Mouse (Mus musculus) stomach, postnatal 0 days (tissue): ENCODE results near the gene Bcas3. TPM values are rescaled to one million over a fixed set of nuclear protein-coding genes. Genes with fewer than 3 reads are reported as not detected.

ENCODE experiments used
- ATAC-seq: fragments of 200-750 bp; cut with Nextera tagmentation; 2 replicates; pipeline ENCODE4 v1.8.0; 2017; ENCODE audit not compliant: low FRiP score, low TSS enrichment
- DNase-seq: peaks from one replicate; pipeline ENCODE4 v3.0.0-alpha.2; 2016; ENCODE audit warnings: low spot score
- H3K27ac ChIP-seq: fragments of 300-500 bp; sonication (generic); replicated peaks from 2 replicates; pipeline ENCODE4 v1.5.1; 2014; ENCODE audit warnings: mild to moderate bottlenecking, control low read depth
- H3K27me3 ChIP-seq: fragments of 300-500 bp; sonication (generic); 2 replicates; pipeline ENCODE4 v1.6.1; 2014; ENCODE audit warnings: low read length; ENCODE audit not compliant: control insufficient read depth, insufficient read depth
- H3K36me3 ChIP-seq: fragments of 300-500 bp; sonication (generic); 2 replicates; pipeline ENCODE4 v1.6.1; 2014; ENCODE audit warnings: low read length, mixed read lengths; ENCODE audit not compliant: control insufficient read depth, insufficient read depth
- H3K4me1 ChIP-seq: fragments of 300-500 bp; sonication (generic); replicated peaks from 2 replicates; pipeline ENCODE4 v1.6.1; 2014; ENCODE audit warnings: antibody characterized with exemption; ENCODE audit not compliant: control insufficient read depth, insufficient read depth
- H3K4me2 ChIP-seq: fragments of 300-500 bp; sonication (generic); replicated peaks from 2 replicates; pipeline ENCODE4 v1.6.1; 2014; ENCODE audit warnings: low read depth, mild to moderate bottlenecking, control low read depth, moderate library complexity
- H3K4me3 ChIP-seq: fragments of 300-500 bp; sonication (generic); 2 replicates; pipeline ENCODE4 v1.5.1; 2014; ENCODE audit warnings: low read depth, low read length, control low read depth
- H3K9ac ChIP-seq: fragments of 300-500 bp; sonication (generic); 2 replicates; pipeline ENCODE4 v1.6.1; 2014; ENCODE audit warnings: mild to moderate bottlenecking, low read length, control low read depth, mixed read lengths
- H3K9me3 ChIP-seq: fragments of 300-500 bp; sonication (generic); 2 replicates; pipeline ENCODE4 v1.6.1; 2016; ENCODE audit warnings: low read length; ENCODE audit not compliant: control insufficient read depth
- CTCF ChIP-seq: IDR thresholded peaks from 2 replicates; pipeline ENCODE4 v1.5.1; 2016; ENCODE audit warnings: antibody characterized with exemption, low read depth, mild to moderate bottlenecking, moderate library complexity
- EP300 ChIP-seq: optimal IDR thresholded peaks from 2 replicates; pipeline ENCODE3; 2016; ENCODE audit warnings: antibody characterized with exemption
- WGBS: fragments of 180-500 bp; shearing (Covaris S2); extraction: QIAGEN DNeasy Blood & Tissue Kit; methylation state at CpG from one replicate; pipeline ENCODE4 v1.1.7; 2014; 5-methylcytosine and 5-hydroxymethylcytosine counted together
- polyA plus RNA-seq: library from polyadenylated mRNA; unstranded; fragments of >200 nt; fragmentation: Nextera tagmentation; extraction: Ambion mirVana; gene quantifications from 2 replicates; pipeline ENCODE4 v1.2.1, GENCODE M21; 2015

The Bcas3 gene
- polyA plus RNA-seq, 1 experiment from 2014 or later, result 16.5 TPM

DNA sequence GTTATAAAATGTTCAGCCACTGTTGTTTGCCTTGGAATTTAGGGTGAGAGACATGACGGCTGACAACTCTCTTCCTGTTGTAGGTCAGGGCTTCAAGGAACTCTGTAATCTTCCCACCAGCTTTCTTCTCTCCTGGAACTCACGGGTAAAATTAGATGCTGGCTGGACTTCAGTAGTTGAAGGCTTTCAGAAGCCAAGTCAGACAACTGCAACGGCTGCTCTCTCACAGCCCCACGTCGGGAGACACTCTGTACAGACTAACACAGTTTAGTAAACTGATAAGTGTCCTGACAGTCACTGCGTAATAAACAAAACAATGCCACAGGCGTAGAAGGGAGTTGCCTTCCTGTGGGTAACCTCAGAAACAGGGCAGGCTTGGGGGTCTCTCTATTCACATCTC is 366.8 kb downstream of the Bcas3 start:
- DNase-seq (no peak), ATAC-seq (no peak)
- H3K27me3 ChIP-seq, result no peaks in the 10 kb centered on the region
- H3K9ac ChIP-seq, result no peak overlapping the region
- no peaks in the 10 kb centered on the region for H3K4me1 ChIP-seq
- H3K36me3 ChIP-seq, result no peaks in the 10 kb centered on the region
- H3K9me3 ChIP-seq, result no peaks in the 10 kb centered on the region
- no peak overlapping the region; the same call in 1 of the 2 replicates for H3K4me2 ChIP-seq
- H3K27ac ChIP-seq, result peak overlapping the region; percentile 1; the same call in 1 of the 2 replicates
- TF ChIP-seq CTCF, result no peak
- TF ChIP-seq EP300, result no peak
- no peak overlapping the region for H3K4me3 ChIP-seq
- 31% methylated on average over 7 of the region's 7 CpGs for WGBS

GRCm38 (mm10) chr11:85720269-85720773 is 367.4 kb downstream of the Bcas3 start:
- ATAC-seq, result no peak
- Histone ChIP-seq H3K9me3 (no peaks in the 10 kb centered on the region), H3K4me2 (no peak overlapping the region), H3K4me1 (no peaks in the 10 kb centered on the region), H3K9ac (no peak overlapping the region), H3K27me3 (no peaks in the 10 kb centered on the region), H3K36me3 (no peaks in the 10 kb centered on the region), H3K4me3 (no peak overlapping the region), H3K27ac (peak overlapping the region; percentile 1; the same call in 1 of the 2 replicates)
- DNase-seq, result no peak
- TF ChIP-seq CTCF (no peak), EP300 (no peak)
- WGBS, result 28% methylated on average over 6 of the region's 6 CpGs

- TF ChIP-seq CTCF (no peak), EP300 (no peak)
- DNase-seq, result no peak
- H3K4me3 ChIP-seq, result no peak overlapping the region
Observed at GRCm38 (mm10) chr11:85721986-85722385, 369.0 kb downstream of the Bcas3 start.

DNA sequence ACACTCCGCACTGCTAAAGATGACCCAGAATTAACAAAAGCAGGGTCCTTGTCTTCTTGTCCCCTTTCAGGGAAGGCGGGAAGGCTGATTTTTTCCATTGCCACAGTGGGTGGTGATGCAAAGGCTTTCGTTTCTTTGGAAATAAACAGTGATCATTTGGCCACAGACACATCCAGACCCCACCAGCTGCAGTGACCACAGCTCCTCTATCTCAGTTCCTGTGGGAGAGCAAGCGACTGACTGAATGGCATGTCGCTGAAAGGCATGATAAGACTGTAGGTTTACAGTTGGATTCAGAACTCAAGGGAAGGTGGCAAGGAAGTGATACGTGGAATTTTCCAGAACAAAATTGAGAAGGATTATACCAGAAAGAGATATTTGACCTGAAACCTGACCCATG is 371.2 kb downstream of the Bcas3 start:
- 66% methylated on average over 6 of the region's 6 CpGs for WGBS
- Histone ChIP-seq H3K4me2 (no peak overlapping the region), H3K27me3 (no peaks in the 10 kb centered on the region), H3K9ac (no peak overlapping the region), H3K4me3 (no peak overlapping the region), H3K27ac (peak overlapping the region; percentile 35; the same call in 1 of the 2 replicates), H3K4me1 (no peaks in the 10 kb centered on the region), H3K9me3 (no peaks in the 10 kb centered on the region), H3K36me3 (no peaks in the 10 kb centered on the region)
- TF ChIP-seq CTCF (no peak), EP300 (no peak)
- DNase-seq (no peak), ATAC-seq (no peak)

More at GRCm38 (mm10) chr11:85721986-85722385, 369.0 kb downstream of the Bcas3 start:
- no peak overlapping the region for H3K27ac ChIP-seq
- no peak for ATAC-seq
- WGBS, result 83% methylated on average over 4 of the region's 4 CpGs
- H3K9ac ChIP-seq, result no peak overlapping the region
- no peaks in the 10 kb centered on the region for H3K4me1 ChIP-seq
- H3K27me3 ChIP-seq, result no peaks in the 10 kb centered on the region
- H3K4me2 ChIP-seq, result no peak overlapping the region
- H3K9me3 ChIP-seq, result no peaks in the 10 kb centered on the region
- H3K36me3 ChIP-seq, result no peaks in the 10 kb centered on the region

DNA sequence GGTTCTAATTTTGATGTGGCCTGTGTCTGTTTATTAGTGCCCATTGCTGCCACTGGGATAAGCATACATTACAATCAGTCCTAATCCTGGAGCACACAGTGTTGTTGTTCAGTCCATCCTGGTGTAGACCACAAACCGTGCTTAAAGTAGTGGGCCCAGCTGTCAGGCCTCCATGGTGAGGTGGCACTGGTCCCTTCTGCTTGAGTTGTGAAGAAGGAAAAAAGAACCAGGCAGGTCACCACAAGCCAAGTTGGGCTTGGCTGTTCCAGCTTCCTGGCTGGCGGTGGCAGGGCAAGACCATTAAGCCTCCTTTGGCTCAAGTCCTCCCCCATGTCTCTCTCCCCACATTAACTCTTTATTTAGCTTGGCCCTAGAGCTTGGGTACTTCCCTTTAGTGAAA is 376.8 kb downstream of the Bcas3 start:
- DNase-seq, result no peak
- Histone ChIP-seq H3K27me3 (no peaks in the 10 kb centered on the region), H3K27ac (no peak overlapping the region), H3K9ac (no peak overlapping the region), H3K4me3 (no peak overlapping the region), H3K36me3 (no peaks in the 10 kb centered on the region), H3K4me1 (no peaks in the 10 kb centered on the region), H3K4me2 (no peak overlapping the region), H3K9me3 (no peaks in the 10 kb centered on the region)
- TF ChIP-seq CTCF (0 out of 2 replicates have a peak, but pooled peaks have one; percentile 14), EP300 (no peak)
- ATAC-seq, result no peak
- 41% methylated on average over 2 of the region's 2 CpGs for WGBS

GRCm38 (mm10) chr11:85732462-85733012 is 379.6 kb downstream of the Bcas3 start:
- no peak for ATAC-seq
- Histone ChIP-seq H3K4me1 (no peaks in the 10 kb centered on the region), H3K36me3 (no peaks in the 10 kb centered on the region), H3K4me3 (no peak overlapping the region), H3K9ac (no peak overlapping the region), H3K9me3 (no peaks in the 10 kb centered on the region), H3K27ac (no peak overlapping the region), H3K27me3 (no peaks in the 10 kb centered on the region), H3K4me2 (no peak overlapping the region)
- no peak for DNase-seq
- 70% methylated on average over 4 of the region's 4 CpGs for WGBS
- TF ChIP-seq EP300, result no peak
- TF ChIP-seq CTCF, result no peak
